Mouse (Mus musculus) heart, adult 2 months (tissue): ENCODE results near the gene Glis1.

Experiments used
- CTCF ChIP-seq: fragments of 200-600 bp; IDR thresholded peaks from 2 replicates; pipeline ENCODE4 v1.8.1; 2022; ENCODE audit warnings: antibody characterized with exemption, mild to moderate bottlenecking, moderate library complexity
- EP300 ChIP-seq: fragments of 200-500 bp; IDR thresholded peaks from 2 replicates; pipeline ENCODE4 v1.6.1; 2011; ENCODE audit warnings: low read depth, low read length, control low read depth; ENCODE audit not compliant: insufficient read depth
- POLR2A ChIP-seq: fragments of 200-500 bp; IDR thresholded peaks from 2 replicates; pipeline ENCODE4 v1.6.1; 2011; ENCODE audit warnings: mild to moderate bottlenecking, low read depth, low read length, control low read depth; ENCODE audit not compliant: insufficient read depth

GRCm38 (mm10) chr4:107648959-107649485 is 214.6 kb downstream of the Glis1 start:
- TF ChIP-seq CTCF (no peak), POLR2A (no peak), EP300 (no peak)
